Mouse (Mus musculus): ENCODE measurements at regions not wholly inside any gene's neighbourhood (a gene's known extent, or its start where the extent isn't known, plus 50 kb on each side); places are given as distances from the start of the nearest gene placed in this dataset.

GRCm38 (mm10) chr1:164543045-164543803 is 85.1 kb upstream of the Atp1b1 start:
- TF ChIP-seq CTCF (IDR thresholded peaks at IDR 0.05; ENCODE audit: control insufficient read depth, insufficient read depth, insufficient replicate concordance, low read depth, low read length): no peak
- no peak for TF ChIP-seq POLR2A (IDR thresholded peaks at IDR 0.05; ENCODE audit: control insufficient read depth, low read depth, low read length)

Data from testis, adult 2 months (tissue).